8 mouse cellular contexts compared by ENCODE assay signal in genomic region chr10:95513768-95514556, GRCm38 (mm10). TPM values are rescaled to one million over a fixed set of nuclear protein-coding genes. Genes with fewer than 3 reads are reported as not detected.
DNase-seq lines count a peak whose midpoint lies in the region; ATAC-seq and TF ChIP-seq lines count a peak whose summit lies in the region.

No protein-coding gene starts in this region.

- no peak for TF ChIP-seq POLR2A in thymus, adult 2 months (IDR thresholded peaks at IDR 0.05; ENCODE audit: control insufficient read depth, extremely low read depth, insufficient read depth, low read length, poor library complexity)

- TF ChIP-seq EP300 in liver, postnatal 0 days (IDR thresholded peaks at IDR 0.05; ENCODE audit: low read depth), result no peak

- 43% methylated on average over 15 of the region's 15 CpGs for WGBS in thymus, adult 2 months
- 34% methylated on average over 15 of the region's 15 CpGs for WGBS in heart, embryonic 16.5 days
- 29% methylated on average over 15 of the region's 15 CpGs for WGBS in liver, postnatal 0 days (ENCODE audit: insufficient replicate concordance)

- intact Hi-C loops in gastrocnemius, adult 2 months (cut with DNase I), result no loop called here
- intact Hi-C loops in gastrocnemius, postnatal 36 days (cut with DNase I), result no loop called here

- peak; percentile 22 for DNase-seq in gastrocnemius, adult 2 months
- DNase-seq in gastrocnemius, postnatal 36 days, result no peak
- DNase-seq in thymus, adult 2 months, result no peak
- DNase-seq in thymus, postnatal 25 days, result no peak
- no peak for DNase-seq in liver, postnatal 0 days
- no peak for DNase-seq in adrenal gland, adult (ENCODE audit: inconsistent age in 2 of 2, low spot score in 1 of 2)
- no peak for DNase-seq in frontal cortex, postnatal 14 days (ENCODE audit: low spot score in 2 of 2)

- peak overlapping the region; percentile 82 for H3K4me2 ChIP-seq in heart, embryonic 16.5 days (ENCODE audit: low read depth, low read length)
- H3K4me2 ChIP-seq in liver, postnatal 0 days (ENCODE audit: low read depth, low read length), result peak overlapping the region; percentile 72

- H3K9ac ChIP-seq in heart, embryonic 16.5 days (ENCODE audit: low read length), result peak overlapping the region; percentile 77
- peak overlapping the region; percentile 96 for H3K9ac ChIP-seq in liver, postnatal 0 days (replicated peaks)

- H3K4me3 ChIP-seq in gastrocnemius, adult 2 months, result peak overlapping the region; percentile 94
- peak overlapping the region; percentile 48 for H3K4me3 ChIP-seq in thymus, adult 2 months (ENCODE audit: control insufficient read depth, insufficient read depth, low read length)
- peak overlapping the region; percentile 85 for H3K4me3 ChIP-seq in heart, embryonic 16.5 days (ENCODE audit: low read length)
- peak overlapping the region; percentile 96 for H3K4me3 ChIP-seq in liver, postnatal 0 days (ENCODE audit: low read depth, low read length)

- H3K27me3 ChIP-seq in thymus, adult 2 months (ENCODE audit: control insufficient read depth, insufficient read depth, low read length), result no peaks in the 10 kb centered on the region
- no peaks in the 10 kb centered on the region for H3K27me3 ChIP-seq in heart, embryonic 16.5 days (ENCODE audit: control insufficient read depth, insufficient read depth, low read length)
- H3K27me3 ChIP-seq in liver, postnatal 0 days (ENCODE audit: insufficient read depth, low read length), result no peaks in the 10 kb centered on the region

- peak overlapping the region; percentile 96 for H3K27ac ChIP-seq in gastrocnemius, adult 2 months
- H3K27ac ChIP-seq in thymus, adult 2 months (ENCODE audit: control insufficient read depth, insufficient read depth, low read length), result no peak overlapping the region
- H3K27ac ChIP-seq in heart, embryonic 16.5 days (ENCODE audit: low read length), result peak overlapping the region; percentile 98
- H3K27ac ChIP-seq in liver, postnatal 0 days (ENCODE audit: low read depth), result peak overlapping the region; percentile 95

- TF ChIP-seq CTCF in gastrocnemius, adult 2 months (IDR thresholded peaks at IDR 0.05), result no peak
- TF ChIP-seq CTCF in thymus, adult 2 months (IDR thresholded peaks at IDR 0.05; ENCODE audit: borderline replicate concordance, control insufficient read depth, extremely low read depth, insufficient read depth, low read length, poor library complexity), result no peak
- no peak for TF ChIP-seq CTCF in liver, postnatal 0 days (IDR thresholded peaks at IDR 0.05; ENCODE audit: low read depth)

- H3K36me3 ChIP-seq in thymus, adult 2 months (ENCODE audit: control insufficient read depth, insufficient read depth, low read length), result no peaks in the 10 kb centered on the region
- H3K36me3 ChIP-seq in heart, embryonic 16.5 days (ENCODE audit: control insufficient read depth, insufficient read depth), result no peaks in the 10 kb centered on the region
- no peaks in the 10 kb centered on the region for H3K36me3 ChIP-seq in liver, postnatal 0 days (replicated peaks; ENCODE audit: insufficient read depth, low read length)

- peaks cover 10% of the 10 kb centered on the region for H3K4me1 ChIP-seq in thymus, adult 2 months (replicated peaks; ENCODE audit: control insufficient read depth, insufficient read depth, low read length)
- H3K4me1 ChIP-seq in heart, embryonic 16.5 days (ENCODE audit: control insufficient read depth, insufficient read depth, low read length), result peaks cover 11% of the 10 kb centered on the region
- H3K4me1 ChIP-seq in liver, postnatal 0 days (ENCODE audit: insufficient read depth), result peaks cover 6% of the 10 kb centered on the region

- no peak; the same call in 1 of the 2 replicates for ATAC-seq in heart, embryonic 16.5 days (replicated peaks; ENCODE audit: extremely low read depth, insufficient read depth, low FRiP score)
- ATAC-seq in liver, postnatal 0 days, result no peak

- no peaks in the 10 kb centered on the region; the same call in 1 of the 2 replicates for H3K9me3 ChIP-seq in heart, embryonic 16.5 days (replicated peaks; ENCODE audit: control insufficient read depth, low read length)
- no peaks in the 10 kb centered on the region for H3K9me3 ChIP-seq in liver, postnatal 0 days (ENCODE audit: low read length)

RNA-seq across cellular contexts. Expression of gene Ube2n, which starts 1.0 kb away (rescaled TPM):
- total RNA-seq in gastrocnemius, adult 2 months (2021), result 10 to 100 TPM; 71.3 to 75.6 TPM
- total RNA-seq in gastrocnemius, postnatal 36 days (2021), result 10 to 100 TPM; 60.4 to 65.8 TPM
- polyA plus RNA-seq in thymus, adult 2 months (2012; rRNA removed), result 63.5 and 65.8 TPM in 2 replicates
- polyA plus RNA-seq in heart, embryonic 16.5 days (2015; fragmentation: Nextera tagmentation; extraction: Ambion mirVana), result 246 and 253 TPM in 2 replicates
- 92.7 and 94.2 TPM in 2 replicates for polyA plus RNA-seq in liver, postnatal 0 days (2015; fragmentation: Nextera tagmentation; extraction: Ambion mirVana)

RNA-seq across cellular contexts. Expression of gene Mrpl42, which starts 12.2 kb away (rescaled TPM):
- total RNA-seq in gastrocnemius, adult 2 months (2021), result 100 to 1,000 TPM; 307 to 392 TPM
- 100 to 1,000 TPM; 298 to 322 TPM for total RNA-seq in gastrocnemius, postnatal 36 days (2021)
- 78.4 and 107 TPM in 2 replicates for polyA plus RNA-seq in thymus, adult 2 months (2012; rRNA removed)
- polyA plus RNA-seq in heart, embryonic 16.5 days (2015; fragmentation: Nextera tagmentation; extraction: Ambion mirVana), result 629 and 634 TPM in 2 replicates
- 163 and 168 TPM in 2 replicates for polyA plus RNA-seq in liver, postnatal 0 days (2015; fragmentation: Nextera tagmentation; extraction: Ambion mirVana)

RNA-seq across cellular contexts. Expression of gene Nudt4, which starts 50.0 kb away (rescaled TPM):
- total RNA-seq in gastrocnemius, adult 2 months (2021), result 100 to 1,000 TPM; 182 to 332 TPM
- total RNA-seq in gastrocnemius, postnatal 36 days (2021), result 100 to 1,000 TPM; 190 to 259 TPM
- 15.9 and 20.5 TPM in 2 replicates for polyA plus RNA-seq in thymus, adult 2 months (2012; rRNA removed)
- polyA plus RNA-seq in heart, embryonic 16.5 days (2015; fragmentation: Nextera tagmentation; extraction: Ambion mirVana), result 72.6 and 83.7 TPM in 2 replicates
- 52.9 and 56.7 TPM in 2 replicates for polyA plus RNA-seq in liver, postnatal 0 days (2015; fragmentation: Nextera tagmentation; extraction: Ambion mirVana)
